Mouse (Mus musculus) left cerebral cortex, adult 18-20 months (tissue): ENCODE measurements at regions not wholly inside any gene's neighbourhood (a gene's known extent, or its start where the extent isn't known, plus 50 kb on each side); places are given as distances from the start of the nearest gene placed in this dataset.
A peak's percentile ranks its signal among the peaks of the same experiment; 100 is the strongest.

Source experiments
- DNase-seq, 2 experiments: peaks; one replicate each; pipeline ENCODE4 v3.0.0; 2021 to 2022; ENCODE audit warnings: low spot score in 2 of 2, mixed read lengths in 1 of 2

- DNase-seq = no peak
These were observed 168.7 kb upstream of the Stt3b start for GRCm38 (mm10) chr9:115478946-115479345.

GRCm38 (mm10) chr9:115481176-115481575 lies 171.0 kb upstream of the Stt3b start:
- DNase-seq = no peak

DNA sequence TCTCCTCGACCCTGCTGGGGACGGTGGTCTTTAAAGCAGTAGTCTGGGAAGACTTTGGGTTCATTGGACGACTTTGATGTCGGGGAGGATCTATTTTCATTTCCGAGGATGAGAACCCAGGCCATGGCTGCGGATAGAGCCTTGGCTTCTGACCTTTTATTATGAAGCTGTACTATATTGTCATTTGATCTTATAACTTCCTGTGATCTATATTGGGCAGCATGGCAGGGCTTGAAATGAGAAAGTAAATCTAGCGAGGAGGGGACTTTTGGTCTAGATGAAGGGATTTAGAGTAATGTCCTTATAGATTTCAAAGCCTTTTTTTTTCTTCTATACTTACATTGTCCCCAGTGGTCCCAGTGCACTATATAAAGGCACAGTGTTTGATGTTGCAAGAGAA lies 172.8 kb upstream of the Stt3b start:
- no peak for DNase-seq

GRCm38 (mm10) chr9:115483721-115484120 lies 173.5 kb upstream of the Stt3b start:
- DNase-seq = no peak

DNA sequence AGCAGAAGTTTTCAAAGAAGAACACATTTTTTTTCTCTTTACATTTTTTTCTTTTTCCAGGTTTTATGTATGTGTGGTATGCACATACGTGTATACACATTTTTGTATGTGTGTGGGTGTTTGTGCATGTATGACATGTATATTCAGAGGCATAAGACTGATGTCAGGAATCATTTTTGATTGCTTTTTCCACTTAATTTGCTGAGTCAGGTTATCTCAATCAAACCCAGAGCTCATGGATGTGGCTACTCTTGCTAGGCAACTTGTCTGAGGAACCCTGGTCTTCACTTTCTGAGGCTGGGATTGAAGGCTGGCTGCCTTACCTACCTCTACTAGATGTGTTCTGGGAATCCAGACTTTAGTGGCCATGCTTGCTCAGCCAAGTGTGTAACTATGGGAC lies 174.2 kb upstream of the Stt3b start:
- no peak for DNase-seq

DNA sequence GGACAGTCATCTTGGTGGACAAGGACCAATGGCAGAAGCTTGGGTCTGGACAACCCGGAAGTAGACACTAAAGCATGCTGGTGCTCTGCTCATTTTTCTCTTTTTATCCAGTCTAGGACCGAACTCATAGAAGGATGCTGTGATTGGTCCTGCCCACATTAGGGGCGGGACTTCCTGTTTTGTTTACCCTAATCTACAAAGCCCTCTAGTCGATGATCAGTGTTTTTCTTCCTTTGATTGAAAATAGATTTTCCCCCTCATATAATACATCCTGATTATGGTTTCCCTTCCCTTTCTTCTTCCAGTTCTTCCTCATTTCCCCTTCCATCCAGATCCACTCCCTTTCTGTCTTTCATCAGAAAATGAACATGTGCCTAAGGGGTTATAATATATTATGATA lies 175.0 kb upstream of the Stt3b start:
- DNase-seq = no peak

DNA sequence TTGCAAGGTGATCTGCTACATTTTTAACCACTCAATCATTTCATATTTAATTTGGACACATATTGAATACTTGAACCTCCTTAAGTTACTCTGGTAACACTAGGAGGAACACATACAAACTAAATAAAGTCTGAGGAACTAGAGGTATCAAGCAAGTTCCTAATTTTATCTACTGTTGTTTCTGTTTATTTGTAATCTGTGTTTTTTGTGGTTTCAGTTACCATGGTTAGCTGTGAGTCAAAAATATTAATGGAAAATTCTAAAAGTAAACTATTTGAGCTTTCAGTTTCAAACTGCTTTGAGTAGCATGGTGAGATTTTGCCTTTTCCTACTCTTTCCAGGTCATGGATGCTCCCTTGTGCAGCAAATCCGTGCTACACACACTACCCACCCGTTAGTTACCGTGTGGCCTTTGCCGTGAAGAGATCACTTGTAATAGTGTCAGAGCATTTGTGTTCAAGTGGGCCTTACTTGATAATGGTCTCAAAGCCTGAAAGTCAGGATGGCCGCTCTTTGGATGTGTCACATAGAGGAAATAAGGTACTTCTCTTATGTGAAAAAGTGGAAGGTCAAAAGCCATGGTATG lies 177.0 kb upstream of the Stt3b start:
- no peak for DNase-seq

GRCm38 (mm10) chr9:115488913-115489809 lies 178.9 kb upstream of the Stt3b start:
- DNase-seq = no peak

DNA sequence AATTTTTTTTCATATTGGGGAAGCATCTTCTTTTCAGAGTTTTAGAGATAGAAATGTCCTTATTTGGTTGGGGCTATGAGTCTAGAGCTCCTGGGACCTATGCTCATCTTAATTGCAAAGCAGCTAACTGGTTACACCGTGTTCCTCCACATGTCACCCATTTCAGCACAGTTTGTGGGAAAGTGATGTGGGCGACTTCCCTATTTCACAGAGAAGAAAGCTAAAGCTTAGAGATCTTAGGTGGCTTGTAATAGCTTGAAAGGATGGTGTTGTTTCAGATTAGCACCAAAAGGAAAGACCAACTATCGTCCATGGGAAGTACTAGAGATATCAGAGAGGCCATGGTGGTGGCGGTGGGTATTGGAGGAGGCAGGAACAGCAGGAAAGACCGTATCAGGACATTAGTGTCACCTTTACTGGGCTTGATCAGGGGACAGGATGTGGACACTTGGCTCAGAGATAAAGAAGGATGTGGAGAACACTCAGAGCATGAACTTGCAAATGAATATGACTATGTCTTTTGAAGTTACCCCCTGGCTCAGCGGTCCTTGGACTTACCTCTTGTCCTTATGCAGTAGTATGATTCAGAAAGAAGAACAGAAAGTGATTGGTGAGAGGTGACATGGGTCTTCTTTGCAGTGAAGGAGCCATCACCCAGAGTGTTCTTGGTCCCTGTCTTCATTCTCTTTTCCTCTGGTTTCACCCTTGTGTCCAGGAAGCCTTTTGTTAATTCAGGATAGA lies 182.4 kb upstream of the Stt3b start:
- peak in 1 of 2 experiments; percentile 26 for DNase-seq

DNA sequence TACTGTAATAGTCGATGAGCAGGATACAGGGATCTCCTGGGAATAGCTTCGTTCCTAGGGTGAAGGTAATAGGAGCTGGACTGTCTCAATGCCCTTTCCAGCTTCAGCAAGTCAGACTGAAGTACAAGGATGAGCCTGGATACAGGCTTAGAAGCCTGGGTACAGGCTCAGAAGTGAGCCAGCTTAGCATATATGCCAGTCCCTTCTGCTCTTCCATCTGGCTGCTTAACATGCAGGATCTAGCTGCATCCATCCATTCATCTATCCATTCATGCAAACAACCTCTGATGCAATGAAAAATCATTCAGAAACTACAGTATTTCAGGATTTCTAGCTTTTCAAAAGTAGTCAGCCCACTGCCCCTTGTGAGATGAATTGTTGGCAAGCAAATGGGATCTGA lies 183.5 kb upstream of the Stt3b start:
- DNase-seq = no peak

DNA sequence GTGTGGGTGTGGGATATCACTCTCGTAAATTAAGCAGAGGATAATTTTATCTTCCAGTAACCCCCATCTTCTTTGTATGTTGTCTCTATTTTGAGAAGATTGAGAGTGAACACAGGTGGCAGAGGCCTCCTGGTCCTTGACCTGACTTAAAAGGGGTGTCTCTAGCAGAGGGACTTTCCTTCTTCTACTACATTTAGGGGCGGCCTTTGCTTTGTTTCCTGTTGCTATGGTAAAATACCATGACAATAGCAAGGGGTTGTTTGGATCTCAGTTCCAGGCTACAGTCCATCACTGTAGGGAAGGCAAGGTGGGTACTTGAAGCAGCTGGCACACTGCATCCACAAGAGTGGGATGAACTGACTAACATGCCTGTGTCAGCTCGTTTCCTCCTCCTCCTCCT lies 189.3 kb upstream of the Stt3b start:
- DNase-seq = no peak

DNA sequence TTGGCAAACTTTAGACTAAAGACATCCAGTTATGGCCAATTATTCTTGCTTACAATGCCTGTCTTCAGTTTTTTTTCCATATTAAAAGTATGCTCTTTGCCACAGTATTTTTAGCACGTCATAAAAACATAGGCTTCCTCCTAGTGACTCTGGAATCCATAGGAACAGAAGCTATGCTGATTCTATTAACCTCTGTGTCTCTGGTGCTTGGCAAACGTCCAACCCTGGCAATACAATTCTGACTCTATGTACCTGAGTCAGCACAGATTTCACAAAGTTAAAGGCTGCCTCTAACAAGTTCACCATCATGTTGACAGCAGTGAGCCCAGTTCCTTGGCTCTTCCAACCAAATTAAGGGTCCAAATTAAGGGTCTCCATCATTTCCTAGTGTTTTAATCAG lies 194.6 kb upstream of the Stt3b start:
- DNase-seq = no peak

- no peak for DNase-seq
These were observed 197.0 kb upstream of the Stt3b start for GRCm38 (mm10) chr9:115507131-115507689.

DNA sequence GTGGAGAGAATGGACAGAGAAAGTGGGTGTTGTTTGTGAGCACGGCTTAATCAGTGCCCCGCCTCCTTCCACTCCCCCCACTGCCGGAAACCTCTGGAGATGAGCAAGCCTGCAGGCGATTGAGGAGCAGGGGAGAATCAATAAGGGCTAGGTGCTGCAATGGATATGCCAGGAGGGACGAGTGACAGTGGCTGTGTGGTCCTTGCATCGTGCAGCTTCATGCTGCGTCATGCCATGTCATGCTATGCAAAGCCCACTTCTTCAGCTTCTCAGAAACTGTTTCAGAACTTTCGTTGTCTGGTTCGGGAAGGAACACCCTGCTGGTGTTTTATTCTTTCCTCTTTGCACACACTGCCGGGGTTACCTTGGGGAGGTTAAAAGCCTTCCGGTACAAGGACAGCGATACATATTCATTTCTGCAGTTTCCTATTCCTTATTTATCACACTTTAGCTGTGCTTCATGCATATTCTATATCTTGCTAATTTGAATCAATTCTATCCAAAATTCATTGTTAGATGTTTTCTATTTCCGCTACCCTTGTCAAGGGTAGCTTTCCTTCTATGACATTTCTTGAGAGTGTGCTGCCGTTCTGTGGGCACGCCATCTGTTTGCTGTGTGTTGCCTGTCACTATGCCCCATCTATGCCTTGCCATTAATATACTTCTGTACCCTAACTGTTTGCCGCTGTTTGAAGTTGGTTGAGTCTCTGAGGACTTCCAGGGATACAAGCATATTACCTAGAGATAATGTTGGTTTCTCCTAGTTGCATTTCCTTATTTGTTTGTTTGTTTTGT lies 202.8 kb upstream of the Stt3b start:
- DNase-seq = no peak

DNA sequence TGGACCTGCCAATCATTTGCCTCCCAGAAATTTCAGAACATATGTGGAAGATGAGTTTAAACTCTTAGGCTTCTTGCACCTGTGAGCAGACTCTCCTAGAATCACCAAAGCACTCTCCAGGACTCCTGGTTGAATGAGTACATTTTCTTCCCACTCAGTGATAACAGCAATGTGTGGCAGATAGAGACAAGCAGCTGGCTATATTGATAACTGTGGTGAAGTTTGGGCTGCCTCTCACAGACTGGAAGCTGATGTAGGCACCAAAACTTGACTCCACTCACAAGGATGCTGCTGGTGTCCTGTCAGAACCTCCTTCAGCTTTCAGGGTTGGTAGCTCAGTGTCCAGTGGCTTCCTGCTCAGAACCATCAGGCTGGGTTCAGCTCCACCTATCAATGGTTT lies 207.7 kb upstream of the Stt3b start:
- DNase-seq = no peak

- DNase-seq = no peak
These were observed 213.9 kb upstream of the Stt3b start for GRCm38 (mm10) chr9:115524161-115524560.

- DNase-seq = no peak
These were observed 214.4 kb upstream of the Stt3b start for GRCm38 (mm10) chr9:115524591-115524990.

- DNase-seq = no peak
These were observed 216.1 kb upstream of the Stt3b start for GRCm38 (mm10) chr9:115526322-115526721.

DNA sequence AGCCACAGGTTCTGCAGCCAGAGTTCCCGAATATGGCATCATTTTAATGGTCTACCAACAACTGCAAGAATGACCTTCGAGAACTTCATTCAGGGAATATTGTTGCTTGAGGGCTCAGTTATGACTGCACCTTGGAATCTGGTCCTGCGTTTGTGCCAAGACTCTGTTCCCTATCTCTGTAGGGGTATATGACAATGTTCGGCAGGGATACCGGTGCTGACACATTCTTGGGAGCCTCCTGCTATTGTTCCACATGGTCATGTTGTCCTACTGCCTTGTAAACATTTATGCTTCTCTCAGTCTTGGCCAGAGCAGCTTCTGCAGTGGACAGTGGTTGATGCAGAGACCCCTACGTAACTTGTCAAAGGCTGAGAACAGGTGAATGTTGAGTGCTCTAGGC lies 216.8 kb upstream of the Stt3b start:
- DNase-seq = no peak

GRCm38 (mm10) chr9:115534198-115534597 lies 224.0 kb upstream of the Stt3b start:
- no peak for DNase-seq

- DNase-seq = no peak
These were observed 233.4 kb upstream of the Stt3b start for GRCm38 (mm10) chr9:115543665-115544064.
